Mouse (Mus musculus): ENCODE results near the gene Klc1.

GRCm38 (mm10) chr12:111727956-111728355 lies 30.7 kb upstream of the Klc1 start:
- TF ChIP-seq CTCF (IDR thresholded peaks at IDR 0.05; ENCODE audit: low read depth) (no peak), EP300 (IDR thresholded peaks at IDR 0.05; ENCODE audit: low read depth) (no peak)

Data from liver, postnatal 0 days (tissue).